Mouse (Mus musculus) lung, embryonic 15.5 days (tissue): ENCODE data around the gene Mex3a. TPM values are rescaled to one million over a fixed set of nuclear protein-coding genes. Genes with fewer than 3 reads are reported as not detected.

Experiments used
- ATAC-seq: fragments of 200-750 bp; cut with Nextera tagmentation; 2 replicates; pipeline ENCODE4 v1.8.0; 2017; ENCODE audit warnings: moderate number of reproducible peaks, borderline replicate concordance; ENCODE audit not compliant: low FRiP score, low TSS enrichment; ENCODE audit errors: extremely low read depth
- H3K27ac ChIP-seq: fragments of 300-500 bp; sonication (generic); 2 replicates; pipeline ENCODE4 v1.5.1; 2015; ENCODE audit warnings: moderate library complexity, mild to moderate bottlenecking, inconsistent platforms
- H3K27me3 ChIP-seq: fragments of 300-500 bp; sonication (generic); 2 replicates; pipeline ENCODE4 v1.6.1; 2015; ENCODE audit warnings: inconsistent platforms
- H3K36me3 ChIP-seq: fragments of 300-500 bp; sonication (generic); 2 replicates; pipeline ENCODE4 v1.6.1; 2015; ENCODE audit warnings: inconsistent platforms
- H3K4me1 ChIP-seq: fragments of 300-500 bp; sonication (generic); 2 replicates; pipeline ENCODE4 v1.6.1; 2015; ENCODE audit warnings: inconsistent platforms
- H3K4me2 ChIP-seq: fragments of 300-500 bp; sonication (generic); 2 replicates; pipeline ENCODE4 v1.6.1; 2015; ENCODE audit warnings: inconsistent platforms, mild to moderate bottlenecking, moderate library complexity
- H3K4me3 ChIP-seq: fragments of 300-500 bp; sonication (generic); 2 replicates; pipeline ENCODE4 v1.5.1; 2015; ENCODE audit warnings: mild to moderate bottlenecking, inconsistent platforms
- H3K9ac ChIP-seq: fragments of 300-500 bp; sonication (generic); 2 replicates; pipeline ENCODE4 v1.6.1; 2015; ENCODE audit warnings: inconsistent platforms
- H3K9me3 ChIP-seq: fragments of 300-500 bp; sonication (generic); 2 replicates; pipeline ENCODE4 v1.6.1; 2016; ENCODE audit warnings: inconsistent platforms
- WGBS: fragments of 180-500 bp; shearing (Covaris S2); methylation state at CpG from one replicate; pipeline ENCODE4 v1.1.7; 2015; 5-methylcytosine and 5-hydroxymethylcytosine counted together
- polyA plus RNA-seq: library from polyadenylated mRNA; unstranded; fragments of >200 nt; fragmentation: Nextera tagmentation; extraction: Ambion mirVana; gene quantifications from 2 replicates; pipeline ENCODE4 v1.2.1, GENCODE M21; 2015

The Mex3a gene
- 15.8 and 16.8 TPM in 2 replicates for polyA plus RNA-seq

DNA sequence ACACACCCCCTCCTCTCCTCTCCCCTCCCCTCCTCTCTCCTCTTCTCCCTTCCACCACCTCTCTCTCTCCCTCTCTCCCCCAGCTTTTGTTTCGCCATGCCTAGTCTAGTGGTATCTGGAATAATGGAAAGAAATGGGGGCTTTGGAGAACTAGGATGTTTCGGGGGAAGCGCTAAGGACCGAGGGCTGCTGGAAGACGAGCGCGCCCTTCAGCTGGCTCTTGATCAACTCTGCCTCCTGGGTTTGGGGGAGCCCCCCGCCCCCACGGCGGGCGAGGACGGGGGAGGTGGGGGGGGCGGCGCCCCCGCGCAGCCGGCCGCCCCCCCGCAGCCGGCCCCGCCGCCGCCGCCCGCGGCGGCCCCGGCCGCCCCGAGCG, at the start of gene Mex3a:
Gene Mex3a, plus strand, starts transcription at position 97 of the 376 bp plus-strand sequence.
- WGBS = 4% methylated on average over 7 of the region's 31 CpGs
- peak; percentile 1; the same call in 1 of the 2 replicates for ATAC-seq
- H3K4me1 ChIP-seq = peaks cover 67% of the 10 kb centered on the region

DNA sequence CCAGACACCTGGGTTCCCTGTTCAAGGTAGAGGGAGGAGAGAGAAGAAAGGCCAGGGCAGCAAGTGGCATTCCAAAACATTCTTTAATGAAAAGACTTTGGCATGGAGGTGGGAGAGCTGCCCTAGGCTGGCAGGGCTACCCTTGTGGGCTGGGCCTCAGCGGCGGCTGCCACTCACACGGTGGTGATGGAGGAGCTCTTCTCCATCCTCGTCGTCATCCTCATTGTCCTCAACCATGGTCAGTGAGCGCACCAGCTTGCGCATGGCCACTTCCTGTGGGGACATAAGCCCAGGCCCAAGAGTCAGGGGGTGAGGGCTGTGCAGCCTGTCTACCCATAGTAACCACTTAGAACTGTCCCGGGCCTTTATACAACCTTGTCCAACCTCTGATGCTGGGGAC, 49.1 kb upstream of the Mex3a start:
- Histone ChIP-seq H3K27ac (no peak overlapping the region), H3K4me2 (no peak overlapping the region), H3K36me3 (peaks cover 33% of the 10 kb centered on the region), H3K27me3 (peaks cover 41% of the 10 kb centered on the region), H3K9ac (no peak overlapping the region), H3K9me3 (no peaks in the 10 kb centered on the region), H3K4me3 (no peak overlapping the region), H3K4me1 (peaks cover 6% of the 10 kb centered on the region; the same call in 1 of the 2 replicates)
- WGBS = 68% methylated on average over 8 of the region's 8 CpGs
- no peak for ATAC-seq

More for the DNA sequence above, at the start of gene Mex3a:
- Histone ChIP-seq H3K4me2 (peak within 1 kb of the TSS; percentile 87), H3K27me3 (no peaks in the 10 kb centered on the region), H3K36me3 (peaks cover 14% of the 10 kb centered on the region), H3K9me3 (no peaks in the 10 kb centered on the region), H3K9ac (peak within 1 kb of the TSS; percentile 96), H3K27ac (peak within 1 kb of the TSS; percentile 96), H3K4me3 (peak within 1 kb of the TSS; percentile 89)

DNA sequence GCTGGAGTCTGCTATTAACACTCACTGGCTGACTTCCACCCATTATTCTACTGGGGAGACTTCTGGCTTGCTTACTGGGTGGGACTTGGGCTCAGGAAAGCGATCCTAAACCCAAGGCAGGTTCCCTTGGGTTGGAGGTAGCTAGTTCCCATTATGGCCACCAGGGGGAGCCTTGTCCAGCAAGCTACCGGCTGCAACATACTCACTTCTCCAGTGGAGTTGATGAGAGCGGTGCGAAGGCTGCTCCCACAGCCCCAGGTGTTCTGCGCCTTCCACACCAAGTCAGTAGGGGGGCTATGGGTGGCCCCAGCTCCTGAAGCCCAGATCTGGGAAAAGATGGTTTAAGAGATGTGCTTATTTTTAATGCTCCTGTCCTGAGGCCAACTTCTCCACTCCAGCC, 48.6 kb upstream of the Mex3a start:
- Histone ChIP-seq H3K4me2 (no peak overlapping the region), H3K27me3 (peaks cover 41% of the 10 kb centered on the region), H3K9ac (no peak overlapping the region), H3K4me1 (peaks cover 10% of the 10 kb centered on the region), H3K9me3 (no peaks in the 10 kb centered on the region), H3K27ac (no peak overlapping the region), H3K36me3 (peaks cover 33% of the 10 kb centered on the region), H3K4me3 (no peak overlapping the region)
- 6% methylated on average over 5 of the region's 5 CpGs for WGBS
- ATAC-seq = no peak

DNA sequence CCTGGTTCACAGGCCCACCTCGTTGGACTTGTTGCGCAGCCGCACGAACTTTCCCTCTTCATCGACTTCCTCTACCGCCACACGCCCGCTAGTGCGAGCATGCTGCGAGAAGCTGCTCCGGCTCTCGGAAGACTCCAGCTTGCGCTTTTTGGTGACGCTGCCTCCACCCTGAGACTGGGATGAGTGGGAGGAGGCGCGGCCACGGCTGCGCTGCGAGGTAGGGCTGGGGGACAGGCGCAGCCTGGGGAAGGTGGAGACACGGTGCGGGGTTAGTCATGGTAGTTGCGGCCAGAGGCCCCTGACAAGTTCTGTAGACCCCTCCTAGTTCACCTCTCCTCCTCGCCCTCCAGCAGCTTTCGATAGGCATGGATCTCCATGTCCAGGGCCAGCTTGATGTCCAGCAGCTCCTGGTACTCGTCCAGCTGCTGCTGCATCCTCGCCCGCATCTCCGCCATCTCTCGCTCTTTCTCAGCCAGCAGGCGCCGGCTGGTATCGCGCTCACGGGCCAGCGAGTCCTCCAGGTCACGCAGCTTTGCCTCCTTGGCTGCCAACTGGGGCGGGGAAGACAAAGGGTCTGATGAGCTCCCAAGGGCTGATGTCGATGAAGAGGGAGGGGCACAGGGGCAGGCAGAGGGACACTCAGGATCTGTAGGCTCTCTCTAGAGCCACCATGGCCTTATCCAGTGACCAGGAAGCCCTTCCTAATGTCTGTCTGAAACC, 47.4 kb upstream of the Mex3a start:
- Histone ChIP-seq H3K4me2 (peak overlapping the region; percentile 48), H3K4me1 (peaks cover 21% of the 10 kb centered on the region), H3K4me3 (peak overlapping the region; percentile 15), H3K27me3 (peaks cover 41% of the 10 kb centered on the region), H3K36me3 (peaks cover 33% of the 10 kb centered on the region), H3K9me3 (no peaks in the 10 kb centered on the region), H3K9ac (no peak overlapping the region), H3K27ac (no peak overlapping the region)
- WGBS = 13% methylated on average over 39 of the region's 39 CpGs
- ATAC-seq = no peak; the same call in 1 of the 2 replicates

DNA sequence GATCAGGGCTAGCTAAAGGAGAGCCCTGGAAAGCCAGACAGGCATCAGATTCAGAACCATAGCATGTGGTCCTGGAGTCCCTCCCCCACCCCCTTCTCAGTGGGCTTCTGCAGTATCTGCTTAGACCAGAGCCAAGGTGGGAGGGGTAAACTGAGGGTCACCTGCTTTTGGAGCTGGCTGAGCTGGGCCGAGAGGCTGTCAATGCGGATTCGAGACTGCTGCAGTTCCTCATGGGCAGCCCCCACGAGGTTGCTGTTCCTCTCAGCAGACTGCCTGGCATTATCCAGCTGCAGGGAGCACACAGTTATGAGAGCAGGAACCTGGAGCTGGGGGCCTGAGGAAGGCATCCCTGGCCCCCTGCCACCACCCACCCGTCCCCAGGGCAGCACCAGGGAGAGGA, 46.2 kb upstream of the Mex3a start:
- Histone ChIP-seq H3K4me1 (peaks cover 32% of the 10 kb centered on the region), H3K27me3 (peaks cover 41% of the 10 kb centered on the region), H3K36me3 (peaks cover 33% of the 10 kb centered on the region), H3K27ac (no peak overlapping the region), H3K4me2 (no peak overlapping the region), H3K9me3 (no peaks in the 10 kb centered on the region), H3K4me3 (no peak overlapping the region), H3K9ac (no peak overlapping the region)
- ATAC-seq = no peak
- 70% methylated on average over 5 of the region's 5 CpGs for WGBS

DNA sequence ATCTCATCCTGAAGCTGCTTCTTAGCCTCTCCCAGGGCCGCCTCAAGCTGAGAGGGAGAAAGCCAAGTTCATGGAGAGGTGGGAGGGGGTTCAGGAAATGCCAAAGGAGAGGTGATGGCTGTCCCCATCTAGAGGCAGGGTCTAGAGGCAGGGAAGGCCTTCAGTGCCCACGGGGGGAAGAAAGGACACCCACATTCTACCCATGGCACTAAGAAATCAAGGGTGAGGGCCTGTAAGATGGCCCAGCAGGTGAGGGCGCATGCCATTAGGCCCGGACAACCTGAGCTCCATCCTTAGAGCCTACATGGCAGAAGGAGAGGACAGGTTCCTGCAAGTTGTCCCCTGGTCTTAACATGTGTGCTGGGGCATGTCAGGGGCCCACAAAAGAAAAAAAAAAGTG, 45.3 kb upstream of the Mex3a start:
- no peaks in the 10 kb centered on the region for H3K9me3 ChIP-seq
- 72% methylated on average over 4 of the region's 4 CpGs for WGBS
- peaks cover 41% of the 10 kb centered on the region for H3K27me3 ChIP-seq
- no peak overlapping the region for H3K9ac ChIP-seq
- no peak overlapping the region for H3K4me3 ChIP-seq
- ATAC-seq = no peak
- H3K27ac ChIP-seq = no peak overlapping the region
- no peak overlapping the region for H3K4me2 ChIP-seq
- peaks cover 35% of the 10 kb centered on the region for H3K4me1 ChIP-seq
- H3K36me3 ChIP-seq = peaks cover 33% of the 10 kb centered on the region

DNA sequence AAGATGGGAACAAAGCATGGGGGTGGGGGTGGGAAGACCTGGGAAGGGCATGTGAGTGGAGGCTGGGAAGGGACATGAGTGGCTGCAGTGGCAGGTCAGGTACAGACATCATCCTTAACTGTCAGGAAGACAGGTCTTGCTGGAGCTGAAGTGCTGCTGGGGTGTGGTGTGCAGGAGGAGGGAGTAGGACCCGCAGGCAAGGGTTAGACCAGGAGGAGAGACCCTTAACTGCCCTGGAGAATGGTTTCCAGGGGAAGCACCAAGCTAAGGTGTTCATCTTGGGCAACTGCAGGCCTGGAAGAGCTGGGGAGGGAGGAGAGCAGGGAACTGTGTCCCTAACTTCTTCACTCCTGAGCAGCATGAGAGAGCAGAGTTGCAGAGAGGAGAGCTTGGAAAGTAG, 44.8 kb upstream of the Mex3a start:
- Histone ChIP-seq H3K4me1 (peaks cover 37% of the 10 kb centered on the region), H3K4me2 (no peak overlapping the region), H3K36me3 (peaks cover 30% of the 10 kb centered on the region), H3K27me3 (peaks cover 41% of the 10 kb centered on the region), H3K9me3 (no peaks in the 10 kb centered on the region), H3K4me3 (no peak overlapping the region), H3K9ac (no peak overlapping the region), H3K27ac (no peak overlapping the region)
- no peak for ATAC-seq
- WGBS = 75% methylated on average over 1 of the region's 1 CpGs

DNA sequence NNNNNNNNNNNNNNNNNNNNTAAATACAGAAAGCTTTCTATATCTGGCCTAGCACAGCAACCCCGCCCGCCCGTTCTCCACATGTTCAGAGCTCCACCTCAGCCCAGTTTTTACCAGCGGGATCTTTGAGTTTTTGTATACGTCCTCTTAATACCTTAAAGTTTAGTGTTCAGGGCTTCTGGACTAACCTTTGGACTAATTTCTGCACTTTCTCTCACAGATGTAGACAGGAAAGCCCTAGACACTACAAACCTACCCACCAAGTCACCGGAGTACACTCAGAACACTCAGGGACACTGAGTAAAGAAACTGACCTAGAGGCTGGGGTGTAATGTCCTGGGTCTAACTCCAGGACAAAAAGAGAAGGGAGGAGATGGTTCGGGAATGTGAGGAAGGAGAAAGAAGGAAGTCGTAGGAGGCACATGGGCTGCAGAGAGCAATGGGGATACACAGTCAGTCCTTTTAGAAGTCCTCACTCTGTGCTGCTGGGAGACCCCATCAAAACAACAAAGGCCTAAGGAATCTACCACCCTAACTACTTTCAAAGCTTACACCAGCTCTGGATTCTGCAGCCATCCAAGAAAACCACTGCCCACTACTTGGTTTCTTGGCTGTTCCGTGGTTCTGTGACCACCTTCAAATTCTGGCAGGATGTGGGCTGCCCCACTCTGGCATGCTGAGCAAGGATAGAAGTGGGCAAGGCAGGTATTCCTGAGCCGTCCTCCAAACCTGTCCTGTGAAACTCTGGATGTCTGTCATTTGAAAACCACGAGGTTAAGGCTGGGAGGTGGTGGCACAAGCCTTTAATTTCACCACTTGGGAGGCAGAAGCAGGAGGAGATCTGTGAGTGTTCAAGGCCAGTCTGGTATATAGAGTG, 38.3 kb upstream of the Mex3a start:
- Histone ChIP-seq H3K36me3 (0 out of 2 replicates have a peak, but pooled peaks cover 2% of the 10 kb centered on the region), H3K27ac (peak overlapping the region; percentile 94), H3K4me2 (peak overlapping the region; percentile 93), H3K9ac (0 out of 2 replicates have a peak overlapping the region, but pooled peaks have one; percentile 54), H3K9me3 (no peaks in the 10 kb centered on the region), H3K27me3 (no peaks in the 10 kb centered on the region), H3K4me1 (peaks cover 54% of the 10 kb centered on the region), H3K4me3 (peak overlapping the region; percentile 48; the same call in 1 of the 2 replicates)
- 68% methylated on average over 11 of the region's 11 CpGs for WGBS
- ATAC-seq = no peak

DNA sequence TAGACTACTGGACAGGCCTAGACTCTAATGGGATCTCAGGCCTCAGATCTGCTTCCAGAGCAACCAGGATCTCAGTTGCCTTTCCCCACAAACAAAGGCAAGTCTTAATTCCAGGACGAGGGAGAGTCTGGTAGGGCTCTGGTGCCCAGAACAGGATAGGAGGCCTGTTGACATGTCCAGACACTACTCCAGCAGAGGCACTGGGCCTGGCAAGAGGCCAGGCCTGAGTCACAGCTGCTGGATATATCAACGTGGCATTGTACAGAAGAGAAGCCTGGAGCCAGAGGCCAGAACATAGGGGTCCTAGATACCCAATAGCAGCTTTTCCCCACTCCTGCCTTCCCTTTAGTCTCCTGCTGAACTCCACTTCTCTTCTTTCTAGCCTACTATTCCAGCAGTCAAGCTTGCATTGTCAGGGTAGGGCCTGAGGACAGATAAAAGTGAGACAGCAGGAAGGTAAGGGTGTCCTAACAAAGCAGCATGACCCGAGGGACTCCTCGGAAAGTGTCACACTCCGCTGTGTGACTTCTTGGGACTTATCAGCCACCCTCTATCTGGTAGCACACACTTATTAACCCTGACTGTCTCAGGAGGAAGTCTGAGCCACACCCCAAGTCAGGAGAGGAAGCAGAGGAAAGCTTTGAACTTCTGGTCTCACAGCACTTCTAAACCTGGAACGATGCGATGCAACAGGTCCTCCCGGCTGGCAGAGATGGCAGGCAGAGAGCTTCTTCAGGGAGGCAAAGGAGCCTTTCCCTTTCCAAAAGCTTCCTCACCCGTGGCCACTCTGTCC, 37.2 kb upstream of the Mex3a start:
- Histone ChIP-seq H3K27me3 (no peaks in the 10 kb centered on the region), H3K4me1 (peaks cover 45% of the 10 kb centered on the region), H3K9me3 (no peaks in the 10 kb centered on the region), H3K4me2 (no peak overlapping the region), H3K9ac (0 out of 2 replicates have a peak overlapping the region, but pooled peaks have one; percentile 11), H3K4me3 (no peak overlapping the region), H3K36me3 (0 out of 2 replicates have a peak, but pooled peaks cover 3% of the 10 kb centered on the region), H3K27ac (peak overlapping the region; percentile 94)
- no peak for ATAC-seq
- 44% methylated on average over 9 of the region's 9 CpGs for WGBS

DNA sequence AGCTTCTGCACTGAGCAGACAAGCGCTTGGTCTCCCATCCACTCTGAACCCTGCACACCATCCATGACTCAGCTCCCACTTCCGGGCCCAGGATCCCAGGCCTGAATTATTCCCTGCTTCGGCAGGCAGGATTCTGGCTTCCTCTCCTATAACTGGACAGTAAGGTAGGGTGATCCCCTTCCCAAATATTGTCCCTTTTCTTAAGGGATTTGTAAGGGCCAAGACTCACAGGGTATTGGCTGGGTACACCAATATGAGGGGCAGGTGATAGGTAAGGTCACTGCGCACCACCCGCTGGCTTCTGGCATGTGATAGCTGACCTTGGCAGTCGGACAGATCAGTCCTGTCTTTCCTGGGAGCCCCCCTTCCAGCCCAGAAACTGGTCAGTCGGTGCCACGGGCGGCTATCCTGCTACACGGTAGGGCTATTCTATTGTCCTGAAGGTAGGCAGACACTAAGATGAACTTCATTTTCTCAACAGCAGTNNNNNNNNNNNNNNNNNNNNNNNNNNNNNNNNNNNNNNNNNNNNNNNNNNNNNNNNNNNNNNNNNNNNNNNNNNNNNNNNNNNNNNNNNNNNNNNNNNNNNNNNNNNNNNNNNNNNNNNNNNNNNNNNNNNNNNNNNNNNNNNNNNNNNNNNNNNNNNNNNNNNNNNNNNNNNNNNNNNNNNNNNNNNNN, 36.3 kb upstream of the Mex3a start:
- peak overlapping the region; percentile 94; the same call in 1 of the 2 replicates for H3K27ac ChIP-seq
- H3K9me3 ChIP-seq = no peaks in the 10 kb centered on the region
- H3K4me1 ChIP-seq = peaks cover 41% of the 10 kb centered on the region
- no peak overlapping the region for H3K4me3 ChIP-seq
- H3K36me3 ChIP-seq = 0 out of 2 replicates have a peak, but pooled peaks cover 5% of the 10 kb centered on the region
- ATAC-seq = no peak
- no peak overlapping the region for H3K4me2 ChIP-seq
- H3K9ac ChIP-seq = no peak overlapping the region
- no peaks in the 10 kb centered on the region for H3K27me3 ChIP-seq
- whole genome bisulfite sequencing = 76% methylated on average over 10 of the region's 10 CpGs

DNA sequence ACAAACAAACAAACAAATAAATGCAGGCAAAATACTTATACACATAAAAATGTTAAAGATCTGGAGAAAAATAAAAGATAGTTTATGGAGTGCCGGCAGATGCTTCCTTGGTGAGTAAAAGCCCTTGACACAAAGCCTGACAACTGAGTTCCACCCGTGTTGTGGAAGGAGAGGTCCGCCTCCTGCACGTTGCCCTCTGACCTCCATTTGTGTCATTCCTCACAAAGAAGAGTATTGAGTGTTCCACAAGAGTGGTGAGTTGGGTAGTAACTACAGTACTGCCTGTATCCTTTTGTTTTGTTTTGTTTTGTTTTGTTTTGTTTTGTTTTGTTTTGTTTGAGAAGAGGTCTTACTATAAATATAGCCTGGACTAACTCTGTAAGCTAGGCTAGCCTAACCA, 32.6 kb upstream of the Mex3a start:
- H3K27ac ChIP-seq = no peak overlapping the region
- peaks cover 45% of the 10 kb centered on the region for H3K4me1 ChIP-seq
- H3K9me3 ChIP-seq = no peaks in the 10 kb centered on the region
- WGBS = 79% methylated on average over 4 of the region's 4 CpGs
- no peak overlapping the region for H3K4me2 ChIP-seq
- ATAC-seq = no peak
- no peak overlapping the region for H3K4me3 ChIP-seq
- H3K9ac ChIP-seq = no peak overlapping the region
- H3K36me3 ChIP-seq = 0 out of 2 replicates have a peak, but pooled peaks cover 5% of the 10 kb centered on the region
- no peaks in the 10 kb centered on the region for H3K27me3 ChIP-seq
